Mouse (Mus musculus) CD4-positive, CD25-positive, alpha-beta regulatory T cell (primary cell): ENCODE data around the gene Rpl7a. TPM values are rescaled to one million over a fixed set of nuclear protein-coding genes. Genes with fewer than 3 reads are reported as not detected.

Experiments
- polyA plus RNA-seq: library from polyadenylated mRNA; unstranded; fragments of 100-300 nt; shearing (Covaris generic); gene quantifications from one replicate; pipeline ENCODE4 v1.2.1, GENCODE M21; 2017

The Rpl7a gene
- 243 TPM for polyA plus RNA-seq

DNA sequence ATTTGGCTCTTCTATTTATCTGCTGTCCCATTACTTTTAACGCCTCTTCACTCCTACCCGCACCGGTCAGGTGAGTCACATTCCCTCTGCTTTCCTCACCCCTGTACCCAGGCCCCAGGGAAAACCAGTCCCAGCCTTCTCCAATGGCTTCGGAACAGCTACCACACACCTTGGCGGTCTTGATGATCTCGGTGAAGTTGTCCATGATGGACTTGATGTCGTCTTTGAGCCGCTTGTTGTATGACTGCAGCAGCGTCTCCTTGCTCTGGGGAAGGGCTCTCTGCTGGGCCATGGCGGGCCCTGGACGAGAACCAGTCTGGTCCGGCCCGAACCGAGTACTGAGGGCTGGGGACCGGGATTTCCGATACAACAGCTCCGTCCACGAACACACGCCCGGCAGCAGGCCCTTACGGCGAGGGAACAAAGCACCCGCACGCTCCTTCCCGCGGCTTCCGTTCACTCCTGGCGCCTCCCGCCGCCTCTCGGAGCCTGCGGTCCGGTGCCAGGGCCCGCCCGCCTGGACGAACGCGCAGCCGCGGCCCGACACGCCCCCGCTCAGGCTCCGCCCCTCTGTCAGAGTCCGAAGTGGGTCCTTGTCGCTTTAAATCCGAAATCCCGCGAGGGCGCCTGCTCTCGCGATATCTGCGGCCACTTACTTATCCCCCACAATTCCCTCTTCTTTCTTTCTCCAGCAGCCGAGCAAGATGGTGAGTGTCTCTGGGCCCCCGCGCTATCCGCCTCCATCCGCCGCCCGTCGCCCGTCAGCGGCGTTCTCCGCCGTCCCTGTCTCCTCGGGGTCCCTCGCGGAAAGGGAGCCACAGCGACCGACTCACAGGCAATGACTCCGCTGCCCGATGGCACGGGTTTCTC lies at the start of gene Rpl7a, which contains the start of gene Med22:
Gene Rpl7a (plus strand): TSS at position 641 of the 870 bp plus-strand sequence.
Gene Med22 (minus strand): TSS at position 554 of the 870 bp plus-strand sequence.

DNA sequence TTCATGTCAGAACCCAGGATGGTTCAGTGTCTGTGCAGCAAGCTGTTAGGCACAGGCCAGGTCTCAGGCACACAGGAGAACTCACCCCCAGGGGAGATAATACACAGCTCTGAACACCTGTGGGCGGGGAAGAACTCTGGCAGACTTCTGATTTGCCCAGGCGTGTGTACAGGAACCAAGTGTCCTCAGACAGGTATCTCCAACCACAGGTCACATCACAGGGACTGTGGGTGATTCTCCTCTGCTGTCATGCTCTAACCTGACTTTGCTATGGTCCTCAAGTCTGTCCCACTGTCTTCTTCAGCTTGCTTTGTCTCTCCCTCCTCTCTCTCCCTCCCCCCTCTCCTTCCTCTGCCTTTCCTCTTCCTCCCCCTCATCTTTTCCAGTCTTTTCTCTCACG lies 45.7 kb upstream of the Rpl7a start, which contains the start of gene Abo:
Gene Abo (minus strand): TSS at position 101 of the 400 bp plus-strand sequence.

DNA sequence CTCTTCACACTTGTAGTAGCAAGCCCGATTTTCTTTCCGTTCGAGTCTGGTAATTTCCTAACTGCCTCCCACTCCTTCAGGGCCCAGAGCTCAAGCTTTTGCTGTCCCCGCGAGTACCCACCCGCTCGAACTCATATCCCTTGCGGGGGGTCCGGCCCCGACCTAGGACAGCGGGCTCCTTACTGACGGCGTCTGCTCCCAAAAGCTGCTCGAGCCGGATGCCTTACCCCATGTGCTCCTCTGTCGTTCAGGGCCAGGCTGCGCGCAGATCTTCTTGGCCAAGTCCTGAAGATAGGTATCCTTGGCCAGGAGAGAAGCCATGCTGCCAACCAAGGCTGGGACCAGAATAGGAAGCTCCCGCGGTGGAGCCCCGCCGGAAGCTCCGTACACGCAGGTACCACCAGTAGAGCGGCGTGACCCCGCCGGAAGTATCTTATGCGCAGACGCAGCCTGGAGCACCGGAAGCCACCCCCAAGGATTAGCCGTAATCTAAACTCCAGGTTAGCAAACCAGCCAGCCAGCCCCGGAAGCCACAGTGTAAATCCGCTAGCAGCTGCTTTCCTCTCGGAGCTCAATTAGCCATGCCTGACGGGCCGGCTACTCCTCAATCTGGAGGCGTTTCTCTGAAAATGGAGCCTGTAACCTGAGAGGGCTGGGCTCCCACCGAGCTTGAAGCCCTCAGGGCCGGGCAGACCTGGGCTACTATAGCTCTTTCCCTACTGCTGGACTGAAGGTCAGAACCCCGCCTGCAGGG lies 7.9 kb upstream of the Rpl7a start, which contains the start of gene Surf6:
Gene Surf6 (minus strand): TSS at position 413 of the 754 bp plus-strand sequence.

GRCm38 (mm10) chr2:26915927-26916728 lies 5.6 kb downstream of the Rpl7a start, which contains the start of the genes Surf2 and Surf1:
Gene Surf2, plus strand, starts transcription at chr2:26916367.
Gene Surf1, minus strand, starts transcription at chr2:26916530.

DNA sequence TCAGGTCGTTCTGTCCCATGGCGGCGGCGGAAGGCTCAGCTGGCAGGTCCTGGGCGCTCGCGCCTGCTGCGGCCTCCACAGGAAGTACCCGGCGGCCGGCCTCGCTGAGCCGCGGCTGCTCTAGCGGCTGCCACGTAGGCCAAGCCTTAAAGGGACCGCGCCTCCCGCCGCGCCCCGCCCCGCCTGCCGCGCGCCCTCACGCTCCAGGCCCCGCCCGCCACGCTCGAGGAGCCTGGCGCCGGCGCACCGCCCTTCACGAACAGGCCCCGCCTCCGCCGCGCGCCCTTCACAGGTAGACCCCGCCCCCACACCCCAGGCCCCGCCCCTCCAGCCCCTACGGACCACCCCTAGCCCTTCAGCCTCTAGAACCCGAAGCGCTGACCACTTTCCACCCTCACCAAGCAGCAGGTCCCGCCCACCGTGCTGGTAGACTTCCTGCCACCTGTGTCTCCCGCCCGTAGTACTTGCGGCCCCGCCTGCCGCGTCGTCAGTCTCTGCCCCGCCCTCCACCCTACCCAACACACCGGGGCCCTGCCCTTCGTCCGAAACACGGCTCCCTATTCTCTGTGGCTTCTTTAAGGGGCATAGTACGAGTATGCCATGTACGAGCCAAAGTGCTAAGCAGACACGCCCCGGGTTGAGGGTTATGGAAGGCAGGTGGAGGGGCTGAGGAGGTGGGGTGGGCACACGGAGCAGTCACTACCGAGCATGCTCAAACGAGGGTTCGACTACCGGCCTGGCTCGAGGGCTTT lies 22.9 kb downstream of the Rpl7a start, which contains the start of the genes Surf4 and Stkld1:
Gene Surf4 (minus strand): TSS at position 625 of the 752 bp plus-strand sequence.
Gene Stkld1 (plus strand): TSS at position 744 of the 752 bp plus-strand sequence.

Other genes starting within 250 kb of the Rpl7a start
- gene Lcn4, start 239.5 kb upstream of the Rpl7a start, polyA plus RNA-seq = 0.93 TPM
- gene Abo, start 45.8 kb upstream of the Rpl7a start, polyA plus RNA-seq = not detected
- 41.9 TPM for gene Surf6, start 7.9 kb upstream of the Rpl7a start, polyA plus RNA-seq
- gene Med22, start 87 bp upstream of the Rpl7a start, polyA plus RNA-seq = 29.2 TPM
- gene Surf2, start 5.6 kb downstream of the Rpl7a start, polyA plus RNA-seq = 74.5 TPM
- 98.5 TPM for gene Surf1, start 5.8 kb downstream of the Rpl7a start, polyA plus RNA-seq
- 157 TPM for gene Surf4, start 23.2 kb downstream of the Rpl7a start, polyA plus RNA-seq
- gene Stkld1, start 23.3 kb downstream of the Rpl7a start, polyA plus RNA-seq = 0.37 TPM
- gene Rexo4, start 53.6 kb downstream of the Rpl7a start, polyA plus RNA-seq = 75.0 TPM
- gene Adamts13, start 62.7 kb downstream of the Rpl7a start, polyA plus RNA-seq = 0.07 TPM
- gene Cacfd1, start 99.2 kb downstream of the Rpl7a start, polyA plus RNA-seq = 37.7 TPM
- gene Slc2a6, start 117.2 kb downstream of the Rpl7a start, polyA plus RNA-seq = 0.95 TPM
- gene Mymk, start 161.4 kb downstream of the Rpl7a start, polyA plus RNA-seq = not detected
- 0.74 TPM for gene Adamtsl2, start 168.6 kb downstream of the Rpl7a start, polyA plus RNA-seq
- gene Fam163b, start 231.7 kb downstream of the Rpl7a start, polyA plus RNA-seq = 0.55 TPM